Mouse (Mus musculus) embryonic facial prominence, embryonic 11.5 days (tissue): Measurements from ENCODE around the gene Add1. TPM values are rescaled to one million over a fixed set of nuclear protein-coding genes. Genes with fewer than 3 reads are reported as not detected.
"Not testable (repeated sequence)": the region's sequence is repeated elsewhere in the genome, so short reads cannot be mapped to it uniquely, and the experiment has no call there.

Experiments used
- ATAC-seq: fragments of 200-750 bp; cut with Nextera tagmentation; replicated peaks from 2 replicates; pipeline ENCODE4 v1.8.0; 2017; ENCODE audit warnings: low read depth; ENCODE audit not compliant: insufficient number of reproducible peaks, low FRiP score, low TSS enrichment
- DNase-seq: peaks from one replicate; pipeline ENCODE4 v3.0.0-alpha.2; 2015; ENCODE audit warnings: low spot score
- H3K27ac ChIP-seq: fragments of 300-500 bp; sonication (generic); replicated peaks from 2 replicates; pipeline ENCODE4 v1.5.1; 2014; ENCODE audit warnings: mild to moderate bottlenecking, low read depth, low read length, control low read depth
- H3K27me3 ChIP-seq: fragments of 300-500 bp; sonication (generic); 2 replicates; pipeline ENCODE4 v1.6.1; 2014; ENCODE audit warnings: mild to moderate bottlenecking, low read length, moderate library complexity, mixed read lengths; ENCODE audit not compliant: control insufficient read depth, insufficient read depth
- H3K36me3 ChIP-seq: fragments of 300-500 bp; sonication (generic); replicated peaks from 2 replicates; pipeline ENCODE4 v1.6.1; 2014; ENCODE audit warnings: low read depth, mild to moderate bottlenecking, low read length, moderate library complexity, mixed read lengths; ENCODE audit not compliant: control insufficient read depth, insufficient read depth
- H3K4me1 ChIP-seq: fragments of 300-500 bp; sonication (generic); 2 replicates; pipeline ENCODE4 v1.6.1; 2014; ENCODE audit warnings: low read length, mixed read lengths; ENCODE audit not compliant: control insufficient read depth, insufficient read depth
- H3K4me2 ChIP-seq: fragments of 300-500 bp; sonication (generic); 2 replicates; pipeline ENCODE4 v1.6.1; 2014; ENCODE audit warnings: low read depth, mild to moderate bottlenecking, control low read depth, low read length, moderate library complexity
- H3K4me3 ChIP-seq: fragments of 300-500 bp; sonication (generic); 2 replicates; pipeline ENCODE4 v1.5.1; 2014; ENCODE audit warnings: low read depth, low read length, control low read depth
- H3K9ac ChIP-seq: fragments of 300-500 bp; sonication (generic); replicated peaks from 2 replicates; pipeline ENCODE4 v1.6.1; 2014; ENCODE audit warnings: mild to moderate bottlenecking, control low read depth, low read length
- H3K9me3 ChIP-seq: fragments of 300-500 bp; sonication (generic); replicated peaks from 2 replicates; pipeline ENCODE4 v1.6.1; 2016; ENCODE audit warnings: mild to moderate bottlenecking, low read length, inconsistent platforms, mixed read lengths; ENCODE audit not compliant: control insufficient read depth
- WGBS: fragments of 180-500 bp; shearing (Covaris S2); extraction: QIAGEN DNeasy Blood & Tissue Kit; methylation state at CpG from one replicate; pipeline ENCODE4 v1.1.7; 2014; 5-methylcytosine and 5-hydroxymethylcytosine counted together
- polyA plus RNA-seq: library from polyadenylated mRNA; unstranded; fragments of >200 nt; fragmentation: Nextera tagmentation; extraction: Ambion mirVana; gene quantifications from 2 replicates; pipeline ENCODE4 v1.2.1, GENCODE M21; 2014

The Add1 gene
- polyA plus RNA-seq, 1 experiment from 2014 or later = 145 TPM

GRCm38 (mm10) chr5:34579377-34579776, 5.9 kb downstream of the Add1 start:
- no peaks in the 10 kb centered on the region for H3K9me3 ChIP-seq
- no peaks in the 10 kb centered on the region for H3K27me3 ChIP-seq
- WGBS = 83% methylated on average over 3 of the region's 3 CpGs
- no peak overlapping the region for H3K4me2 ChIP-seq
- no peak overlapping the region for H3K27ac ChIP-seq
- no peak overlapping the region for H3K9ac ChIP-seq
- no peak for DNase-seq
- H3K4me3 ChIP-seq = no peak overlapping the region
- no peak for ATAC-seq
- no peaks in the 10 kb centered on the region for H3K36me3 ChIP-seq
- H3K4me1 ChIP-seq = peaks cover 3% of the 10 kb centered on the region; the same call in 1 of the 2 replicates

GRCm38 (mm10) chr5:34581671-34582313, 8.3 kb downstream of the Add1 start:
- ATAC-seq = peak; percentile 59; the same call in 1 of the 2 replicates
- 54% methylated on average over 10 of the region's 10 CpGs for WGBS

DNA sequence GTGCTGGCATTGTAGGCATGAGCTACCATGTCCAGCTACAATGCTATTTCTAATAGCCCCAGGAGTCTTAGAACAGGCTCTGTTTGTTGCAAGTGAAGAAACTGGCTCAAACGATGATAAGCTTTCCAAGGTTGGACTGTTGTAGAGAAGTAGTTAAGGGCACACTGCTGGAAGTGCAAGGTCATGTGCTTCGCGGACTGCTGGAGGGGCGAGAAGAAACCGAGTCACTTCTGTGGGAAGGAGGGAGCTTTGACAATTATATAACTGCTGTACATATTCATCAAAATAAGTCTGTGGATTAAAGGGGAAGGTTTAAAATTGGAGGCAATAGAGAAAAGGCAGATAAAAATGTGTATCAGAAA, 8.8 kb downstream of the Add1 start:
- Histone ChIP-seq H3K4me1 (no peaks in the 10 kb centered on the region), H3K9me3 (no peaks in the 10 kb centered on the region), H3K4me2 (no peak overlapping the region), H3K27ac (no peak overlapping the region), H3K36me3 (no peaks in the 10 kb centered on the region), H3K9ac (no peak overlapping the region), H3K4me3 (no peak overlapping the region), H3K27me3 (no peaks in the 10 kb centered on the region)
- ATAC-seq (no peak), DNase-seq (no peak)
- WGBS = 87% methylated on average over 5 of the region's 5 CpGs

More at GRCm38 (mm10) chr5:34581671-34582313, 8.3 kb downstream of the Add1 start:
- not testable (repeated sequence) for H3K36me3 ChIP-seq, H3K27me3 ChIP-seq, H3K4me1 ChIP-seq, H3K9me3 ChIP-seq, H3K4me3 ChIP-seq, H3K4me2 ChIP-seq, H3K9ac ChIP-seq, H3K27ac ChIP-seq, DNase-seq

GRCm38 (mm10) chr5:34585216-34585615, 11.8 kb downstream of the Add1 start:
- Histone ChIP-seq H3K9me3 (no peaks in the 10 kb centered on the region), H3K36me3 (no peaks in the 10 kb centered on the region), H3K4me2 (no peak overlapping the region), H3K27me3 (no peaks in the 10 kb centered on the region), H3K4me1 (no peaks in the 10 kb centered on the region), H3K27ac (no peak overlapping the region), H3K4me3 (no peak overlapping the region), H3K9ac (no peak overlapping the region)
- WGBS = 77% methylated on average over 5 of the region's 5 CpGs
- DNase-seq (no peak), ATAC-seq (no peak)

DNA sequence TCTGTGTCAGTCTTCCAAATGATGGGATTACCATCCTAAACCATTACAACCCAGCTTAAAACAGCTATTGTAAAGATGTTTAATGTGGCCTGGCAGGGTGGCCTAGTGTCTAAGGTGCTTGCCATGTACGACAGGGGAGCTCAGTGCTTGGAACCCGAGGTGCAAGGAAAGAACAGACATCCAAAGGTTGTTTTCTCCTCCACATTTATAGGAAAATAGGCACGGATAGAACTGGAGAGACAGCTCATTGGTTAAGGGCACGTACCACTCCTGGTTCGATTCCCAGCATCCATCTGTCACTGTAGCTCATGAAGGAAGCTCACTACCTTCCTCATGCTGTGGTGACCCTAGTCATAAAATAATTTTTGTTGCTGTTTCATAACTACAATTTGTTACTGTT, 14.4 kb downstream of the Add1 start:
- no peaks in the 10 kb centered on the region for H3K27me3 ChIP-seq
- ATAC-seq (no peak), DNase-seq (no peak)
- H3K4me2 ChIP-seq = no peak overlapping the region
- no peak overlapping the region for H3K4me3 ChIP-seq
- 86% methylated on average over 5 of the region's 5 CpGs for WGBS
- H3K36me3 ChIP-seq = no peaks in the 10 kb centered on the region
- no peak overlapping the region for H3K9ac ChIP-seq
- H3K4me1 ChIP-seq = no peaks in the 10 kb centered on the region
- H3K9me3 ChIP-seq = no peaks in the 10 kb centered on the region
- H3K27ac ChIP-seq = no peak overlapping the region

DNA sequence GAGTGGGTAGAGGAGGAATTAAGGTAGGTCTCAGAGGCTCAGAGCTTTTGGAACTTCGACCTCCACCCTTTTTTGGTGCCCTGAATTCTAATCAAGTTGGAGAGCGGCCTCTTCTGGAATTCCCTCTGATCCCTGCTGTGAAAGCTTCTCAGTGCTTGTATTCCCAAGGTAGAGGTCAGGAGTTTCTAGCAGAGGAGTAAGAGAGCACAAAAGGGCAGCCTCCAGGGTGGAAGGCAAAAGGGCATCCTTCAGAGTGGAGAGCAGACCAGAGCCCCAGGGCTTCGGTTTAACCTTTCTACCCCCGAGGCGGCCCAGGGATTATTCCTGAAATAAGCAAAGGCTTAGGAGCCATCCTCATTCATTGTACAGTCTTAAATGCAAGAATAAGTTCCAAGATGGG, 16.6 kb downstream of the Add1 start:
- Histone ChIP-seq H3K36me3 (no peaks in the 10 kb centered on the region), H3K27me3 (no peaks in the 10 kb centered on the region), H3K9me3 (no peaks in the 10 kb centered on the region), H3K27ac (no peak overlapping the region), H3K4me1 (no peaks in the 10 kb centered on the region), H3K4me3 (no peak overlapping the region), H3K4me2 (no peak overlapping the region), H3K9ac (no peak overlapping the region)
- DNase-seq (no peak), ATAC-seq (no peak)
- WGBS = 8% methylated on average over 5 of the region's 5 CpGs

GRCm38 (mm10) chr5:34590702-34591101, 17.2 kb downstream of the Add1 start:
- WGBS = 49% methylated on average over 4 of the region's 4 CpGs
- H3K27ac ChIP-seq = no peak overlapping the region

DNA sequence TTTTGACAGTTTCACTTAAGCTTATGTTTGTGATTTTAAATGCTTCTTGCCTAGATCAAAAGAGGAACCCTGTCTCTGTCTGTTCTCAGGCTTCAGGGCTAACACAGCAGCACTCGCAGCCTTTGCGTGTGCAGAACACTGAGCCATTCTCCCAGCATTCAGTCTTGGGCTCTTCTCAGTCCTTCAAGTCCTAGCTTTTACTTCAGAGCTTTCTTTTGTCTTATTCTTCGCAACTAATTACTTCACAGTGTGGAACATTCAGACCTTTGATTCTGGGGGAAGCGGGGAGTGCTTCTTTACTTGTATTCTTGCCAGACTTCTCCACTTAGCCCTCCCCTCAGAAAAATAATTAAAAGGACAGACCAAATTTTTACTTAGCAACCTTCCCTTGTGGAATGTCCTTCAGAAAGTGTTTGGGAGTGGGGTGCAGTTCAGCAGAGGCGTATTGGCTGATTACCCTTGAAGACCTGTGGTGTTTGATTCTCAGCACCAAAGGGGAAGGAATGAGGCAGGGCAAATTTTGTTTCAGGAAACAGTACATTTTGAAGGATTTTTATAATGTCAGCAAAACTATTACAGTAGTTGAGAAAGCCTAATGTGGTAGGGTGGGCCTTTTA, 18.0 kb downstream of the Add1 start:
- Histone ChIP-seq H3K4me2 (no peak overlapping the region), H3K27ac (no peak overlapping the region), H3K9ac (no peak overlapping the region), H3K27me3 (no peaks in the 10 kb centered on the region), H3K9me3 (no peaks in the 10 kb centered on the region), H3K36me3 (no peaks in the 10 kb centered on the region), H3K4me3 (no peak overlapping the region), H3K4me1 (no peaks in the 10 kb centered on the region)
- ATAC-seq = no peak
- no peak for DNase-seq
- WGBS = 54% methylated on average over 5 of the region's 5 CpGs

More at GRCm38 (mm10) chr5:34590702-34591101, 17.2 kb downstream of the Add1 start:
- Histone ChIP-seq H3K36me3 (no peaks in the 10 kb centered on the region), H3K4me2 (no peak overlapping the region), H3K27me3 (no peaks in the 10 kb centered on the region), H3K9me3 (no peaks in the 10 kb centered on the region), H3K4me3 (no peak overlapping the region), H3K9ac (no peak overlapping the region), H3K4me1 (no peaks in the 10 kb centered on the region)
- DNase-seq (no peak), ATAC-seq (no peak)
